Mouse (Mus musculus) spleen, adult 2 months (tissue): ENCODE data around the gene Kalrn. TPM values are rescaled to one million over a fixed set of nuclear protein-coding genes. Genes with fewer than 3 reads are reported as not detected.

Experiments used
- DNase-seq, 2 experiments: peaks; one replicate each; pipeline versions ENCODE4 v3.0.0 to v3.0.0-alpha.2; 2012 to 2021; ENCODE audit warnings: low spot score in 2 of 2, low read depth in 1 of 2
- H3K27ac ChIP-seq: fragments of 200-500 bp; 2 replicates; pipeline ENCODE4 v1.5.1; 2012; ENCODE audit warnings: low read length, inconsistent platforms; ENCODE audit not compliant: insufficient read depth
- H3K27me3 ChIP-seq: fragments of 200-500 bp; 2 replicates; pipeline ENCODE4 v1.6.1; 2012; ENCODE audit warnings: mild to moderate bottlenecking, moderate library complexity, low read length, inconsistent platforms; ENCODE audit not compliant: control insufficient read depth, insufficient read depth
- H3K36me3 ChIP-seq: fragments of 200-500 bp; 2 replicates; pipeline ENCODE4 v1.6.1; 2012; ENCODE audit warnings: mild to moderate bottlenecking, low read length, inconsistent platforms; ENCODE audit not compliant: control insufficient read depth, insufficient read depth
- H3K4me1 ChIP-seq: fragments of 200-500 bp; 2 replicates; pipeline ENCODE4 v1.6.1; 2011; ENCODE audit warnings: inconsistent platforms; ENCODE audit not compliant: control insufficient read depth, insufficient read depth, insufficient read length
- H3K4me3 ChIP-seq: fragments of 200-500 bp; 2 replicates; pipeline ENCODE4 v1.5.1; 2011; ENCODE audit warnings: mild to moderate bottlenecking, inconsistent platforms; ENCODE audit not compliant: insufficient read depth, insufficient read length; ENCODE audit errors: extremely low read depth
- CTCF ChIP-seq: fragments of 200-500 bp; IDR thresholded peaks from 2 replicates; pipeline ENCODE4 v1.5.1; 2011; ENCODE audit warnings: mild to moderate bottlenecking, inconsistent platforms; ENCODE audit not compliant: insufficient read depth, insufficient read length, insufficient replicate concordance; ENCODE audit errors: extremely low read depth
- POLR2A ChIP-seq: fragments of 200-500 bp; IDR thresholded peaks from 2 replicates; pipeline ENCODE4 v1.6.1; 2011; ENCODE audit warnings: low read depth, low read length, inconsistent platforms
- WGBS: fragments of 180-500 bp; shearing (Covaris S2); methylation state at CpG from one replicate; pipeline ENCODE4 v1.1.7; 2018; 5-methylcytosine and 5-hydroxymethylcytosine counted together
- polyA plus RNA-seq: library from polyadenylated mRNA; depleted of rRNA; stranded (reverse); fragments of >200 nt; gene quantifications from 2 replicates; pipeline ENCODE4 v1.2.3, GENCODE M21; 2012; rRNA removed

Gene Kalrn
- 7.6 and 7.8 TPM in 2 replicates for polyA plus RNA-seq

GRCm38 (mm10) chr16:34573151-34573802 is at the start of gene Kalrn:
Kalrn (minus strand) TSS chr16:34573532.
- Histone ChIP-seq H3K4me3 (peak within 1 kb of the TSS; percentile 47; the same call in 1 of the 2 replicates), H3K27ac (peak within 1 kb of the TSS; percentile 28; the same call in 1 of the 2 replicates), H3K27me3 (peaks cover 21% of the 10 kb centered on the region), H3K4me1 (peaks cover 3% of the 10 kb centered on the region), H3K36me3 (no peaks in the 10 kb centered on the region)
- TF ChIP-seq CTCF, result no peak
- TF ChIP-seq POLR2A, result no peak
- peak in 1 of 2 experiments; percentile 40 for DNase-seq
- 2% methylated on average over 71 of the region's 84 CpGs for WGBS

GRCm38 (mm10) chr16:34614021-34614420 is 40.7 kb upstream of the Kalrn start:
- no peaks in the 10 kb centered on the region for H3K4me1 ChIP-seq
- H3K36me3 ChIP-seq, result no peaks in the 10 kb centered on the region
- no peak overlapping the region for H3K4me3 ChIP-seq
- TF ChIP-seq POLR2A (no peak), CTCF (no peak)
- H3K27ac ChIP-seq, result no peak overlapping the region
- H3K27me3 ChIP-seq, result no peaks in the 10 kb centered on the region; the same call in 1 of the 2 replicates
- 80% methylated on average over 2 of the region's 2 CpGs for WGBS
- DNase-seq, result no peak

- WGBS, result 33% methylated on average over 1 of the region's 1 CpGs
- TF ChIP-seq POLR2A (no peak), CTCF (no peak)
These were observed 36.8 kb upstream of the Kalrn start for GRCm38 (mm10) chr16:34610137-34610536.

GRCm38 (mm10) chr16:34605679-34606078 is 32.3 kb upstream of the Kalrn start:
- no peaks in the 10 kb centered on the region for H3K27me3 ChIP-seq
- no peaks in the 10 kb centered on the region for H3K36me3 ChIP-seq
- DNase-seq, result no peak
- WGBS, result 35% methylated on average over 3 of the region's 3 CpGs
- no peak overlapping the region for H3K4me3 ChIP-seq
- H3K27ac ChIP-seq, result no peak overlapping the region
- H3K4me1 ChIP-seq, result no peaks in the 10 kb centered on the region
- TF ChIP-seq POLR2A (no peak), CTCF (no peak)

More at GRCm38 (mm10) chr16:34610137-34610536, 36.8 kb upstream of the Kalrn start:
- Histone ChIP-seq H3K4me1 (no peaks in the 10 kb centered on the region), H3K4me3 (no peak overlapping the region), H3K36me3 (no peaks in the 10 kb centered on the region), H3K27ac (no peak overlapping the region), H3K27me3 (no peaks in the 10 kb centered on the region; the same call in 1 of the 2 replicates)
- DNase-seq, result no peak

GRCm38 (mm10) chr16:34603854-34604253 is 30.5 kb upstream of the Kalrn start:
- TF ChIP-seq CTCF (no peak), POLR2A (no peak)
- 75% methylated on average over 6 of the region's 6 CpGs for WGBS
- no peak overlapping the region for H3K27ac ChIP-seq
- H3K4me1 ChIP-seq, result no peaks in the 10 kb centered on the region
- DNase-seq, result no peak
- H3K27me3 ChIP-seq, result no peaks in the 10 kb centered on the region
- H3K4me3 ChIP-seq, result no peak overlapping the region
- no peaks in the 10 kb centered on the region for H3K36me3 ChIP-seq

- H3K36me3 ChIP-seq, result no peaks in the 10 kb centered on the region
- H3K4me3 ChIP-seq, result no peak overlapping the region
- no peak for TF ChIP-seq POLR2A
- no peak for TF ChIP-seq CTCF
- H3K27ac ChIP-seq, result no peak overlapping the region
- no peaks in the 10 kb centered on the region for H3K27me3 ChIP-seq
- WGBS, result 83% methylated on average over 4 of the region's 4 CpGs
- no peaks in the 10 kb centered on the region for H3K4me1 ChIP-seq
- DNase-seq, result no peak
These were observed 29.7 kb upstream of the Kalrn start for GRCm38 (mm10) chr16:34603076-34603475.

- Histone ChIP-seq H3K27me3 (no peaks in the 10 kb centered on the region), H3K4me1 (no peaks in the 10 kb centered on the region), H3K27ac (no peak overlapping the region), H3K4me3 (no peak overlapping the region), H3K36me3 (no peaks in the 10 kb centered on the region)
- TF ChIP-seq POLR2A (no peak), CTCF (no peak)
- DNase-seq, result no peak
- WGBS, result 78% methylated on average over 4 of the region's 4 CpGs
These were observed 28.6 kb upstream of the Kalrn start for GRCm38 (mm10) chr16:34601954-34602353.
